Mouse (Mus musculus) ES-Bruce4 (cell line): ENCODE measurements around the gene Bcl2l2. TPM values are rescaled to one million over a fixed set of nuclear protein-coding genes. Genes with fewer than 3 reads are reported as not detected.

Experiments used
- H3K27ac ChIP-seq: 2 replicates; pipeline ENCODE4 v1.5.1; 2012; ENCODE audit warnings: low read length, inconsistent platforms; ENCODE audit not compliant: insufficient read depth
- H3K27me3 ChIP-seq: 2 replicates; pipeline ENCODE4 v1.6.1; 2012; ENCODE audit warnings: mild to moderate bottlenecking, low read length, inconsistent platforms; ENCODE audit not compliant: control insufficient read depth, poor library complexity, insufficient read depth, severe bottlenecking
- H3K36me3 ChIP-seq: 2 replicates; pipeline ENCODE4 v1.6.1; 2012; ENCODE audit warnings: inconsistent platforms, mild to moderate bottlenecking, low read length, moderate library complexity; ENCODE audit not compliant: control insufficient read depth, poor library complexity, insufficient read depth, severe bottlenecking
- H3K4me1 ChIP-seq: one replicate; pipeline ENCODE4 v1.8.1; 2011; ENCODE audit warnings: low read length; ENCODE audit not compliant: control insufficient read depth, insufficient read depth
- H3K4me3 ChIP-seq: 2 replicates; pipeline ENCODE4 v1.5.1; 2011; ENCODE audit warnings: low read depth, mild to moderate bottlenecking, low read length
- H3K9ac ChIP-seq: 2 replicates; pipeline ENCODE4 v1.6.1; 2012; ENCODE audit warnings: low read depth, mild to moderate bottlenecking, inconsistent platforms; ENCODE audit not compliant: poor library complexity, severe bottlenecking
- H3K9me3 ChIP-seq: replicated peaks from 2 replicates; pipeline ENCODE4 v1.6.1; 2012; ENCODE audit warnings: mild to moderate bottlenecking, low read length, inconsistent platforms; ENCODE audit not compliant: control insufficient read depth, poor library complexity, insufficient read depth, severe bottlenecking
- CTCF ChIP-seq: IDR thresholded peaks from one replicate; pipeline ENCODE4 v1.8.1; 2011; ENCODE audit warnings: low read depth, low read length
- EP300 ChIP-seq: IDR thresholded peaks from 2 replicates; pipeline ENCODE4 v1.6.1; 2011; ENCODE audit warnings: low read depth, low read length; ENCODE audit not compliant: insufficient read depth
- POLR2A ChIP-seq: IDR thresholded peaks from one replicate; pipeline ENCODE4 v1.8.1; 2011; ENCODE audit warnings: low read length; ENCODE audit not compliant: insufficient read depth
- polyA plus RNA-seq: library from polyadenylated mRNA; stranded (reverse); fragments of >200 nt; gene quantifications from 2 replicates; pipeline ENCODE4 v1.2.4, GENCODE M21; 2011; ENCODE audit warnings: low read depth; ENCODE audit not compliant: missing spikeins, insufficient read depth, insufficient read length

The Bcl2l2 gene
- polyA plus RNA-seq, 1 experiment, result 26.8 TPM

DNA sequence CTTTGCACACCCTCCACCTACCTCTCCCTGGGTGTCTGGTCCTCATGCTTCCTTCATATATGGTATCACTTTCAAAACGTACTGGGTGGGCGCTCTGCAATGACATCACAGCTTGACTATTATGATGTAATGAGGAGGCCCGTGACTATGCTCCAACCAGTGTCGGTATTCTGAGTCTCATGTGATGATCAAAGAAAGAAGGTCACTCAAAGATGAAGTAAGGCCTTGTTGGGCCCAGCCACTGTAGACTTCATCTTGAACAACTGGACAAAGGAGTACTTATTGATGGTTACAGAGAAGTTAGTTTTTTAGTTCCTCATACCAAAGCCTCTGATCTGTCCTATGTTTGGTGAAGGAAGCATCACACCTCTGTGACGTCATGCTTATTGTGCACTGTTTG is 12.3 kb upstream of the Bcl2l2 start, which contains the start of gene Homez:
TSS of gene Homez (minus strand) at position 101 of the 400 bp plus-strand sequence.
- Histone ChIP-seq H3K9ac (no peak within 1 kb of the TSS), H3K4me1 (no peaks in the 10 kb centered on the region), H3K27ac (no peak within 1 kb of the TSS), H3K27me3 (no peaks in the 10 kb centered on the region), H3K36me3 (no peaks in the 10 kb centered on the region), H3K9me3 (no peaks in the 10 kb centered on the region), H3K4me3 (no peak within 1 kb of the TSS)
- no peak for TF ChIP-seq POLR2A
- no peak for TF ChIP-seq EP300
- TF ChIP-seq CTCF, result no peak

DNA sequence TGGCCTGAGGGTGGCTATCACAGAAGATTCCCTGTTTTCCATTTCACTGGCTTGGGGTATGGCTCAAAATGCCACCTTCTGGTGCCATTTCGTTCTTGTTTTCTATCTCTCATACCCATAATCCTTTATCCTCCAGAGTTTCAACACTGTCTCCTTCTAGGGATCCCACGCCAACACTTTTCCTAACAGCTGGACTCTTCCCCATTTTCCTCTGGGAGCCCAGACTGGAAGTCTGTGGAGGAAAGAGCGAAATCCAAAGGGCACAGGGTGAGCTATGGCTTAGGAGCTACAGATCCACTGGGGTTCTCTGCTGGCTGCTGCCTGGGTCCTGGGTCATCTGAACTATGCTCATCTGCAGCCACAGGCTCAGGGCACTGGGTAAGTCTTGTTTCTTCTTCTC is 9.0 kb upstream of the Bcl2l2 start:
- H3K27me3 ChIP-seq, result no peaks in the 10 kb centered on the region
- no peaks in the 10 kb centered on the region for H3K36me3 ChIP-seq
- no peak overlapping the region for H3K4me3 ChIP-seq
- H3K9ac ChIP-seq, result no peak overlapping the region
- no peak for TF ChIP-seq POLR2A
- no peak for TF ChIP-seq EP300
- no peak for TF ChIP-seq CTCF
- H3K4me1 ChIP-seq, result no peaks in the 10 kb centered on the region
- H3K27ac ChIP-seq, result no peak overlapping the region
- no peaks in the 10 kb centered on the region for H3K9me3 ChIP-seq

DNA sequence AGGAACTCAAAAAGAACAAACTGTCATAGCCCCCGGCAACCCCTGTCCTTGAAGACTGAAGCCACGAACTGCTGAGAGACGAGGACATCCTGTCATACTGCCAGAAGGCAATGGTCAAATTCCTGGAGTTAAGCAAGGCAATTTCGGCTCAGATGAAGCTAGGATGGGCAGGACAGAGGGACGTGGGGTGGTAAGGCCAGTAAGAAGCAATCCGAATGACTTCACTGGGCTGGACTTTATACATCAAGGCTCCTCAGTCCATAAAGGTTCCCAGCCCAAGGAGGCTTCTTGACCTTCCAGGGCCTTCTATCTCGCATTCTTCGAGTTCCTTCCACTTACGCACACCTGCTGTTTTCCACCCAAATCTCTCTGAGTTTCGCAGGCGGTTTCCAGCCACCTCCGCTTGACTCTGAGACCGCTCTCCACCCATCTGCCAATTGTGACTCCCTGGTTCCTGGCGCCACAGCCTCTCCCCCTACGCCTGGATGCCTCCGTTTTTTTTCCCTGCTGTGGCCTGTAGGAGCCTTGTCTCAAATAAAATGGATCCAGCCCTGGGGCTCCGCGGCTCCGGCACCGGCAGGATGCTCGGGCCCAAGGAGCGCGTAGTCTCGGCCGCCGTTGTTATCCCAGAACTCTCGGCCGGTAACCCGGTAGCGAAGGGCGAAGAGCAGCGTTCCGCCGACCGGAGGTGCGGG is 7.2 kb upstream of the Bcl2l2 start:
- H3K9me3 ChIP-seq, result no peaks in the 10 kb centered on the region
- H3K36me3 ChIP-seq, result no peaks in the 10 kb centered on the region
- H3K4me1 ChIP-seq, result no peaks in the 10 kb centered on the region
- peak overlapping the region; percentile 70 for H3K4me3 ChIP-seq
- TF ChIP-seq CTCF (no peak), POLR2A (no peak), EP300 (no peak)
- no peak overlapping the region; the same call in 1 of the 2 replicates for H3K27ac ChIP-seq
- H3K9ac ChIP-seq, result peak overlapping the region; percentile 74
- H3K27me3 ChIP-seq, result no peaks in the 10 kb centered on the region

DNA sequence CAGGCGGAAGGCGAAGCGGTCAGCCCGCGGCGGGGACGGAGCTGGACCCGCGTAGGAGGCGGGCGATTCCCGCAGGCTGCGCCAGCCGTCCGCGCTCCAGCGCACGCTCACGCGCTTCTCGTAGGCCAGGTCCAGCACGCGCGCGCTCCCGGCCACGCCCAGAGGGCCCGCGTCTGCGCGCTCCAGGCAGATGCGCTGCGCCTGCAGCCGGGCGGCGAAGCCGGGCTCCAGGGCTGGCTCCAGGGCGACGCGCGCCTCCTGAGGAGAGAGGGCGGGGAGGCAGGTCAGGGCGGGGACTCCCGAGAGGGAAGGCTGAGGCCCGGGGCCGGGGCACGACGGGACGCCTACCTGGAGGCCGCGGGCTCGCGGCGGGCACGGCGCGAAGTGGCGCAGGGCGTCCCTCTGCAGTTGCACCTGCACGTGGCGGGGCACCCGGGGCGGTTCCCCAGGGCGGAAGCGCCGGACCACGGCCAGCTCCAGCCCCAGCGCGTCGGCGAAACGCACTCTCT is 6.6 kb upstream of the Bcl2l2 start:
- peak overlapping the region; percentile 70 for H3K4me3 ChIP-seq
- H3K9ac ChIP-seq, result peak overlapping the region; percentile 74
- TF ChIP-seq EP300, result no peak
- no peaks in the 10 kb centered on the region for H3K27me3 ChIP-seq
- H3K9me3 ChIP-seq, result no peaks in the 10 kb centered on the region
- no peaks in the 10 kb centered on the region for H3K4me1 ChIP-seq
- H3K36me3 ChIP-seq, result no peaks in the 10 kb centered on the region
- no peak overlapping the region for H3K27ac ChIP-seq

DNA sequence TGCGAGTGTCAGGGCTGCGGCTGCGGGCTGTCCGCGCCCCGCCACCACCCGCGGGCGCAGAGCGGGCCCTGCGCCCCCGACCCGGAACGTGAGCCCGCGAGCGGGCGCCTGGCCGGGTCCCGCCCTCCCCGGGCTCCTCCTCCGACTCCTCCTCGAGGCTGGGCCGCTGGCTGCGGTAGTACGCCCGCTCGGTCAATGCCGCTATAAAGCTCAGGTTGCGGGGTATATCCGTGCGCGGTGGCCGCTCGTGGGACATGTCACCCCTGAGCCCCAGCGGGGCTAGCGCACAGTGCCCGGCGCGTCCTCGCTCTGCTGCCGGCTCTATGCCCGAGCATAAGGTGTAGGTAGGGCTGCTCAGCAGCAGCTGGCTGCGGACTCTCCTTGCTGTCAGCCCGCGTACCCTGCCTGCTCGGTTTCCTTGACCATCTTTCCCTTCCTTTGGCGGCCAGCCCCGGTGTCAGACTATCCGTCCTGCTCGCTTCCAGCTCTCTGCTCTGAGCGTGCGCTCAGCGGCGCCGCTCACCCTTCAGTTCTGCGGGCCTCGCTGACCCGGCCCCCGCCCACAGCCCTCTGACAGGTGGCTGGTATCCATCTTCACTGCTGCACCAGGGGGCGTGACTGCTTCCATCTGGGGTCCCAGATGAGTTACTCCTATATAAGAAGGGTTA is 6.0 kb upstream of the Bcl2l2 start, which contains the start of gene Ppp1r3e:
TSS of gene Ppp1r3e (minus strand) at position 503 of the 668 bp plus-strand sequence.
- Histone ChIP-seq H3K4me3 (peak within 1 kb of the TSS; percentile 70), H3K4me1 (no peaks in the 10 kb centered on the region), H3K27ac (no peak within 1 kb of the TSS), H3K9me3 (no peaks in the 10 kb centered on the region), H3K27me3 (no peaks in the 10 kb centered on the region), H3K9ac (peak within 1 kb of the TSS; percentile 74), H3K36me3 (no peaks in the 10 kb centered on the region)
- no peak for TF ChIP-seq CTCF
- no peak for TF ChIP-seq POLR2A
- TF ChIP-seq EP300, result no peak

DNA sequence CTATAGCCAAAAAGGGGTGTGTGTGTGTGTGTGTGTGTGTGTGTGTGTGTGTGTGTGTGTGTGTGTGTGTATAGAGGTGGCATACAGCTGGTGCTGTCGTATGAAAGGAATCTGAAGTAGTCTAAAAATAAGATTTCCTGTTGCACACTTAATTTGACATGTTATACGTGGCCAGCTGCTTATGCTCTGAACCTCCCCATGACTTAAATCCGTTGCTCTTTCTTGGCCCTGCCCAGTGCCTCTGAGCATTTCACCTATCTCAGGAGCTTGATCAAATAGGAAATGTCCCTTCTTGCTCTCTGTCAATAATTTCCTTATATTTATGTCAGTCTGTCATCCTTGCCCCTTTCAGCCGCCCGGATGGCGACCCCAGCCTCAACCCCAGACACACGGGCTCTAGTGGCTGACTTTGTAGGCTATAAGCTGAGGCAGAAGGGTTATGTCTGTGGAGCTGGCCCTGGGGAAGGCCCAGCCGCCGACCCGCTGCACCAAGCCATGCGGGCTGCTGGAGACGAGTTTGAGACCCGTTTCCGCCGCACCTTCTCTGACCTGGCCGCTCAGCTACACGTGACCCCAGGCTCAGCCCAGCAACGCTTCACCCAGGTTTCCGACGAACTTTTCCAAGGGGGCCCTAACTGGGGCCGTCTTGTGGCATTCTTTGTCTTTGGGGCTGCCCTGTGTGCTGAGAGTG is 990 bp downstream of the Bcl2l2 start:
- H3K9ac ChIP-seq, result peak overlapping the region; percentile 81
- H3K27me3 ChIP-seq, result no peaks in the 10 kb centered on the region
- H3K36me3 ChIP-seq, result no peaks in the 10 kb centered on the region
- no peak overlapping the region for H3K27ac ChIP-seq
- no peak for TF ChIP-seq CTCF
- TF ChIP-seq POLR2A, result no peak
- no peak for TF ChIP-seq EP300
- no peaks in the 10 kb centered on the region for H3K9me3 ChIP-seq
- no peaks in the 10 kb centered on the region for H3K4me1 ChIP-seq
- peak overlapping the region; percentile 86 for H3K4me3 ChIP-seq
